Mouse (Mus musculus): ENCODE results near the gene Pdcd11. TPM values are rescaled to one million over a fixed set of nuclear protein-coding genes. Genes with fewer than 3 reads are reported as not detected.

Pdcd11 gene
- polyA plus RNA-seq, 1 experiment from 2014 or later = 5.4 TPM

Other genes with a start within 250 kb of the Pdcd11 start
- 424 and 528 TPM in 2 replicates for gene Ina, start 76.1 kb upstream of the Pdcd11 start, polyA plus RNA-seq (2015; fragmentation: Nextera tagmentation; extraction: Ambion mirVana)
- gene Nt5c2, start 75.6 kb upstream of the Pdcd11 start, polyA plus RNA-seq (2015; fragmentation: Nextera tagmentation; extraction: Ambion mirVana) = 85.7 and 93.4 TPM in 2 replicates
- gene Pcgf6, start 39.9 kb upstream of the Pdcd11 start, polyA plus RNA-seq (2015; fragmentation: Nextera tagmentation; extraction: Ambion mirVana) = 33.9 and 35.1 TPM in 2 replicates
- 4.7 and 5.1 TPM in 2 replicates for gene Taf5, start 23.0 kb upstream of the Pdcd11 start, polyA plus RNA-seq (2015; fragmentation: Nextera tagmentation; extraction: Ambion mirVana)
- 1,328 and 1,431 TPM in 2 replicates for gene Usmg5, start 121 bp upstream of the Pdcd11 start, polyA plus RNA-seq (2015; fragmentation: Nextera tagmentation; extraction: Ambion mirVana)
- 0.89 and 1.1 TPM in 2 replicates for gene Calhm2, start 47.5 kb downstream of the Pdcd11 start, polyA plus RNA-seq (2015; fragmentation: Nextera tagmentation; extraction: Ambion mirVana)
- gene Calhm1, start 53.5 kb downstream of the Pdcd11 start, polyA plus RNA-seq (2015; fragmentation: Nextera tagmentation; extraction: Ambion mirVana) = not detected in 2 replicates
- gene Calhm3, start 67.0 kb downstream of the Pdcd11 start, polyA plus RNA-seq (2015; fragmentation: Nextera tagmentation; extraction: Ambion mirVana) = not detected in 2 replicates
- 15.3 and 15.4 TPM in 2 replicates for gene Neurl1a, start 88.1 kb downstream of the Pdcd11 start, polyA plus RNA-seq (2015; fragmentation: Nextera tagmentation; extraction: Ambion mirVana)